Mouse (Mus musculus) testis, adult 2 months (tissue): ENCODE measurements around the gene Ctsr. TPM values are rescaled to one million over a fixed set of nuclear protein-coding genes. Genes with fewer than 3 reads are reported as not detected.
"Not testable (repeated sequence)": the region's sequence is repeated elsewhere in the genome, so short reads cannot be mapped to it uniquely, and the experiment has no call there.

Source experiments
- H3K27ac ChIP-seq: fragments of 200-500 bp; 2 replicates; pipeline ENCODE4 v1.5.1; 2012; ENCODE audit warnings: low read depth, low read length; ENCODE audit not compliant: control insufficient read depth, insufficient read depth
- H3K27me3 ChIP-seq: fragments of 200-500 bp; 2 replicates; pipeline ENCODE4 v1.6.1; 2012; ENCODE audit warnings: mild to moderate bottlenecking, low read length, moderate library complexity; ENCODE audit not compliant: control insufficient read depth, insufficient read depth
- H3K36me3 ChIP-seq: fragments of 200-500 bp; 2 replicates; pipeline ENCODE4 v1.6.1; 2012; ENCODE audit warnings: mild to moderate bottlenecking, low read length; ENCODE audit not compliant: control insufficient read depth, insufficient read depth
- H3K4me1 ChIP-seq: fragments of 200-500 bp; 2 replicates; pipeline ENCODE4 v1.6.1; 2012; ENCODE audit warnings: low read length; ENCODE audit not compliant: control insufficient read depth, insufficient read depth
- H3K4me3 ChIP-seq: fragments of 200-500 bp; 2 replicates; pipeline ENCODE4 v1.5.1; 2012; ENCODE audit warnings: low read depth, mild to moderate bottlenecking, low read length, moderate library complexity, mixed read lengths; ENCODE audit not compliant: control insufficient read depth
- CTCF ChIP-seq: fragments of 200-500 bp; IDR thresholded peaks from 2 replicates; pipeline ENCODE4 v1.5.1; 2012; ENCODE audit warnings: low read depth, mild to moderate bottlenecking, inconsistent platforms, low read length, moderate library complexity; ENCODE audit not compliant: control insufficient read depth, insufficient read depth, insufficient replicate concordance
- POLR2A ChIP-seq: fragments of 200-500 bp; IDR thresholded peaks from 2 replicates; pipeline ENCODE4 v1.6.1; 2012; ENCODE audit warnings: low read depth, mild to moderate bottlenecking, inconsistent platforms, low read length, moderate library complexity; ENCODE audit not compliant: control insufficient read depth
- polyA plus RNA-seq: library from polyadenylated mRNA; depleted of rRNA; stranded (reverse); fragments of >200 nt; gene quantifications from 2 replicates; pipeline ENCODE4 v1.2.3, GENCODE M21; 2012; rRNA removed

Ctsr gene
- not detected in 2 replicates for polyA plus RNA-seq

DNA sequence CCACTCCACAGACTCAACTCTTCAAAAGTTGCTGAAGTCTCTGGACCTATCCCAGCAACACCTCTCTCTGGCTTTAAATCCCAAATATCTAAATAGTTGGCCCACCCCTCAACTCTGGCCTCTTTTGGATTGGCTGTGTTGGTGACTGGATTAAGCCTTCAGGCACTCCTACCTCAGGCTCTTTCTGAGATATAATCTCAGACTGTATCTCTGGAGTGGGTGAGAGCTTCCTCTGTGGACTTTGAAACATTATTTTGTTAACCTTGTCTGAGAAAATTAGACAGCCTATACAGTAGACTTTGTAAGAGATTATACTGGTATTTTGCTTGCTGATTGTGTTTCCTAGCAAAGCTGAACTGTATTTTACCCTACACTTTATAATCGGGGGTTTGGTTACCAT is at the start of gene Ctsr:
Ctsr (minus strand) TSS at position 101 of the 400 bp plus-strand sequence.
- TF ChIP-seq CTCF (no peak), POLR2A (no peak)
- no peak within 1 kb of the TSS for H3K27ac ChIP-seq
- H3K4me3 ChIP-seq = no peak within 1 kb of the TSS
- no peaks in the 10 kb centered on the region for H3K36me3 ChIP-seq
- H3K27me3 ChIP-seq = no peaks in the 10 kb centered on the region
- H3K4me1 ChIP-seq = no peaks in the 10 kb centered on the region

DNA sequence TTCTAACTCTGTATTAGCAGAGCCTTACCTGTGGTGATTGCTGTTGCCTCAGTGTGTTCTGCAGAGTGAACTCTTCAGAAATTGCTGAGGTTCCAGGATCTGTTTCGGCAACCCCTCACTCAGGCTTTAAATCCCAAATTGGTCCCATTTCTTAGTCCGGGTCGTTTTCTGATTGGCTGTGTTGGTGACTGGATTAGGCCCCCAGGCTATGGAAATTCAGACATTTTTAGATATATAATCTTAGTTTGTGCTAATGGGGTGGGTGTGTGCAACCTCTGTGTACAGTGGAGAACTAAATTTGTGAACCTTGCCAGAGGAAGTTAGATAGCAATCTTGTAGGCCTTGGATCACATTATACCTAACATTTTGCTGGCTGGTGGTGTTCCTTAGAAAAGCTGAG is 39.3 kb upstream of the Ctsr start, which contains the start of gene Cts6:
Cts6 (minus strand) TSS at position 101 of the 400 bp plus-strand sequence.
- H3K36me3 ChIP-seq = no peaks in the 10 kb centered on the region
- H3K27me3 ChIP-seq = no peaks in the 10 kb centered on the region
- no peak within 1 kb of the TSS for H3K4me3 ChIP-seq
- H3K4me1 ChIP-seq = no peaks in the 10 kb centered on the region
- H3K27ac ChIP-seq = no peak within 1 kb of the TSS
- no peak for TF ChIP-seq CTCF
- no peak for TF ChIP-seq POLR2A

- H3K27me3 ChIP-seq, H3K4me1 ChIP-seq, H3K4me3 ChIP-seq, H3K27ac ChIP-seq, H3K36me3 ChIP-seq: not testable (repeated sequence)
Observed at GRCm38 (mm10) chr13:61185151-61185933, 21.3 kb upstream of the Ctsr start.

DNA sequence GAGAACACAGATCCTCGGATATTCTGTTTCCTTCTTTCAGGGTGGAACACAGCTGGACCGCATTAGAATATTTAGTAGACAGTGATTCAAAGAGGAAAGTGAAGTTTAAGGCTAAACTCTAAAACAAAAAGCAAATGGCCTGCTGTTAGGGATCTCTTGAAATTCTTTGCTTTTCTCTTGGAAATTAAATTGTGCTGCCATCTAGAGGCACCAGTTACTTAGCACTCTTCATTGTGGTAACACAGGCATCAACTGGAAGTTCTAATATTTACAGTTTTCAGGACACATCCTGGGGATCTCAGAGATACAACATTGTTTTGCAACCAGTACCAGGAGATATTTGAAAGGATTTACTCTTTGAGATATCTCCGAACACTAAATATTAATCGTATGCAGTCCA is 566 bp upstream of the Ctsr start:
- H3K36me3 ChIP-seq = no peaks in the 10 kb centered on the region
- H3K4me3 ChIP-seq = no peak overlapping the region
- TF ChIP-seq CTCF = no peak
- TF ChIP-seq POLR2A = no peak
- H3K4me1 ChIP-seq = no peaks in the 10 kb centered on the region
- H3K27ac ChIP-seq = no peak overlapping the region
- H3K27me3 ChIP-seq = no peaks in the 10 kb centered on the region

Other genes starting within 250 kb of the Ctsr start
- gene Gm49393, start 228.7 kb downstream of the Ctsr start, polyA plus RNA-seq = not detected in 2 replicates
- 0.15 and 0.37 TPM in 2 replicates for gene Gm49391, start 227.7 kb downstream of the Ctsr start, polyA plus RNA-seq
- 0.22 and 1.2 TPM in 2 replicates for gene Ctla2a, start 227.6 kb downstream of the Ctsr start, polyA plus RNA-seq
- not detected in 2 replicates for gene Tpbpa, start 222.3 kb downstream of the Ctsr start, polyA plus RNA-seq
- gene Ctsj, start 158.3 kb downstream of the Ctsr start, polyA plus RNA-seq = not detected in 2 replicates
- gene Ctsq, start 123.6 kb downstream of the Ctsr start, polyA plus RNA-seq = not detected in 2 replicates
- not detected in 2 replicates for gene Cts6, start 39.2 kb upstream of the Ctsr start, polyA plus RNA-seq
- not detected in 2 replicates for gene Cts8, start 91.1 kb upstream of the Ctsr start, polyA plus RNA-seq
- gene Gm49398, start 124.6 kb upstream of the Ctsr start, polyA plus RNA-seq = not detected in 2 replicates
- not detected in 2 replicates for gene Cts7, start 193.9 kb upstream of the Ctsr start, polyA plus RNA-seq